Mouse (Mus musculus) intestine, embryonic 15.5 days (tissue): Measurements from ENCODE around the gene Crabp1. TPM values are rescaled to one million over a fixed set of nuclear protein-coding genes. Genes with fewer than 3 reads are reported as not detected.

Source experiments
- ATAC-seq: fragments of 200-750 bp; cut with Nextera tagmentation; 2 replicates; pipeline ENCODE4 v1.8.0; 2017; ENCODE audit warnings: moderate TSS enrichment, moderate library complexity
- H3K27ac ChIP-seq: fragments of 300-500 bp; sonication (generic); 2 replicates; pipeline ENCODE4 v1.5.1; 2015; ENCODE audit warnings: mild to moderate bottlenecking, inconsistent platforms
- H3K27me3 ChIP-seq: fragments of 300-500 bp; sonication (generic); replicated peaks from 2 replicates; pipeline ENCODE4 v1.6.1; 2015; ENCODE audit warnings: inconsistent platforms
- H3K36me3 ChIP-seq: fragments of 300-500 bp; sonication (generic); 2 replicates; pipeline ENCODE4 v1.6.1; 2015; ENCODE audit warnings: inconsistent platforms
- H3K4me1 ChIP-seq: fragments of 300-500 bp; sonication (generic); replicated peaks from 2 replicates; pipeline ENCODE4 v1.6.1; 2015; ENCODE audit warnings: inconsistent platforms
- H3K4me2 ChIP-seq: fragments of 300-500 bp; sonication (generic); replicated peaks from 2 replicates; pipeline ENCODE4 v1.6.1; 2015; ENCODE audit warnings: mild to moderate bottlenecking, inconsistent platforms
- H3K4me3 ChIP-seq: fragments of 300-500 bp; sonication (generic); replicated peaks from 2 replicates; pipeline ENCODE4 v1.5.1; 2015; ENCODE audit warnings: inconsistent platforms
- H3K9ac ChIP-seq: fragments of 300-500 bp; sonication (generic); 2 replicates; pipeline ENCODE4 v1.6.1; 2015; ENCODE audit warnings: inconsistent platforms
- H3K9me3 ChIP-seq: fragments of 300-500 bp; sonication (generic); 2 replicates; pipeline ENCODE4 v1.6.1; 2016; ENCODE audit warnings: inconsistent platforms
- WGBS: fragments of 180-500 bp; shearing (Covaris S2); methylation state at CpG from one replicate; pipeline ENCODE4 v1.1.7; 2015; 5-methylcytosine and 5-hydroxymethylcytosine counted together
- polyA plus RNA-seq: library from polyadenylated mRNA; unstranded; fragments of >200 nt; fragmentation: Nextera tagmentation; extraction: Ambion mirVana; gene quantifications from 2 replicates; pipeline ENCODE4 v1.2.1, GENCODE M21; 2015

The Crabp1 gene
- polyA plus RNA-seq, 1 experiment from 2014 or later = 16.7 TPM

DNA sequence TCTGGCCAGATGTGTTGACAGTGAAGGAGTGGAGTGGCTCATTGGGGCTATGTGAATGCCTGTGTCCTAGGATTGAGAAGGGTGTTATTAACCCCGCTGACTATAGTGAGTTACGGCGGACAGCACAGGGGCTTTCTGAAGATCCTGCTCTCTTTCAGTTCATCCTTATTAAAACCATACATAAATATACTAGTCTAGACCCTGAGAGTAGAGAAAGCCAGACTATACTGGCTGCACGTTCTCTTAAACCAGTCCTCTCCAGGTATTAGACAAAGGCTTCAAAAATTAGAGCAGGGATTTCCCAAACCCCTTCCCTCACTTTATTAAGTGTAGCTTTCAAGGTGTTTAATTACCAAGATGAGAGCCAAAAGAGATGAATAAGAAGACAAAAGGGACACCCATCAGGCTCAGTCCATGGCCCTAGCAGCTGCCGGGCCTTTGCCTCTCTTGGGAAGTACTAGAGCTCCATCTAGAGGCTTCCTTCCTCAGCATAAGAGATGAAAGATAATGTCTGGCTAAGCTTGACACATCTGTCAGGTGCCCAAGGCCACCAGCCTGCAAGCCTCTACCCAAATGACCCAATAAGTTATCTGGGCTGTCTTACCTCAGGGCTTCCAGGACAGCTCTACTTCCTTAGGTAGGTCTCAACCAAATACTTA is 57.0 kb downstream of the Crabp1 start:
- Histone ChIP-seq H3K9me3 (no peaks in the 10 kb centered on the region), H3K27me3 (no peaks in the 10 kb centered on the region), H3K27ac (no peak overlapping the region), H3K9ac (no peak overlapping the region), H3K4me1 (0 out of 2 replicates have a peak, but pooled peaks cover under 1% of the 10 kb centered on the region), H3K36me3 (no peaks in the 10 kb centered on the region), H3K4me2 (no peak overlapping the region), H3K4me3 (no peak overlapping the region)
- WGBS = 61% methylated on average over 5 of the region's 5 CpGs
- peak; percentile 39; the same call in 1 of the 2 replicates for ATAC-seq

Other genes starting within 250 kb of the Crabp1 start
- gene Sh2d7, start 225.8 kb upstream of the Crabp1 start, polyA plus RNA-seq = not detected in 2 replicates
- 9.4 and 9.9 TPM in 2 replicates for gene Cib2, start 204.5 kb upstream of the Crabp1 start, polyA plus RNA-seq
- 194 and 206 TPM in 2 replicates for gene Idh3a, start 178.4 kb upstream of the Crabp1 start, polyA plus RNA-seq
- gene Acsbg1, start 102.9 kb upstream of the Crabp1 start, polyA plus RNA-seq = 0.16 and 0.52 TPM in 2 replicates
- 4.1 and 4.3 TPM in 2 replicates for gene Dnaja4, start 65.9 kb upstream of the Crabp1 start, polyA plus RNA-seq
- 149 and 152 TPM in 2 replicates for gene Wdr61, start 30.2 kb upstream of the Crabp1 start, polyA plus RNA-seq
- gene Ireb2, start 99.0 kb downstream of the Crabp1 start, polyA plus RNA-seq = 24.1 and 27.8 TPM in 2 replicates
- 2.4 and 2.6 TPM in 2 replicates for gene Hykk, start 152.5 kb downstream of the Crabp1 start, polyA plus RNA-seq
- 305 TPM in 2 replicates for gene Psma4, start 186.0 kb downstream of the Crabp1 start, polyA plus RNA-seq
- gene AY074887, start 186.2 kb downstream of the Crabp1 start, polyA plus RNA-seq = 0.68 and 1.0 TPM in 2 replicates
- 2.8 and 3.1 TPM in 2 replicates for gene Chrna5, start 216.1 kb downstream of the Crabp1 start, polyA plus RNA-seq